Mouse (Mus musculus) adrenal gland, postnatal 10 days (tissue): ENCODE measurements at regions not wholly inside any gene's neighbourhood (a gene's known extent, or its start where the extent isn't known, plus 50 kb on each side); places are given as distances from the start of the nearest gene placed in this dataset.

Source experiments
- DNase-seq: peaks from one replicate; pipeline ENCODE4 v3.0.0; 2021; ENCODE audit warnings: mixed read lengths

DNA sequence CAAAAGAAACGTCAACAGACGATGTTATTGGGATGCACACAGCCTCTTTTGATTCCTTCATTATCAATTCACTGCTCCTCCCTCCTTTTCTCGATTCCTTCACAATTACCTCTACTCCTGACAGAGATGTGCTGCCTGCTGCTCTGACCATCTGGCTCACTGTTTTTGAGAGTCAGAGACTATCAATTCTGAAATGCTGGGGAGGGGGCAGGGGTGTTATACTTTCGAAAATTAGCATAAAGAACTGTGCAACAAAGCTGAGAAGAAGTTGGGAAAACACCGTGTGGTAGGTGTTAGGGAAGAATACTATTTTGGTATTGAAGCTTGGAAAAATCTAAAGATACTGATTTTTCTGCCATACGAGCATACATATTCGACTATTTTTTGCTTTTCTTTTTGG is 96.4 kb downstream of the Nedd1 start:
- DNase-seq = no peak

GRCm38 (mm10) chr10:92615684-92616379 is 106.4 kb downstream of the Nedd1 start:
- DNase-seq = no peak

GRCm38 (mm10) chr10:92614341-92614740 is 107.9 kb downstream of the Nedd1 start:
- no peak for DNase-seq

DNA sequence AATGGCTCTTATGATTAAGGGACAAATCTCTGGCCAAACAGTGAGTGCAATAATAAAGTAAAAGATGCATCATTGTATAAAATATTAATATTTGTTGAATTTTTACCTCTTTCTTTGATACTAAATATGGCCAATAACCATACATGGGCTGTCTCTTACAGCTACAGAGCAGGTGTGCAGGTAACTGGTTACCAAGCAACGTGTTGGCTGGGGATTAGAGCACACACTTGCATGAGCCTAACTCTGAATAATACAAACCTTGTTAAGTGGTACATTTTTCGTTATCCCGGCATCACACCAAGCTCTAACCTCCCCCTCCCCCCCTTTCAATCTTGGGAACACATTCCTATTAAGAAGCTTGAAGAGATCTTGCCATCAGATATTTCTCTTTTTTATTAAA is 111.2 kb downstream of the Nedd1 start:
- DNase-seq = no peak

GRCm38 (mm10) chr10:92606761-92607160 is 115.5 kb downstream of the Nedd1 start:
- DNase-seq = no peak

DNA sequence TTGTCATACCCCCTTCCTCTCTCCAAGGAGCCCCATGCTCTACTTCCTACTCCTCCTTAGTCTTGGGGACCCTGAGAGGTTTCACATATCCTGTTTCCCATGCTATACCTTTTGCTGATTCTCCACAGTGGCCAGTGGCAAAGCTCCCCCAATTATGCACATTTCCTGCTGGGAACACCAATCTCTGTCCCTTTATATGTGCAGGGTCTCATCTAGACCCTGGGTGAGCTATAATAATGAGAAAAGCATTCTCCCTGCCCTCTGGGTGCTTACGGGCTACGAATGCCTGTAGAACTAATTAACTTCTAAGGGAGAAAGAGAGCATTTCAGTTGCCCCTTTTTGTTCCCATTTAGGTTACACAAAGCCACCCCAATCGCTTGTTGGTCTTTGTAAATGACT is 116.6 kb downstream of the Nedd1 start:
- DNase-seq = no peak

DNA sequence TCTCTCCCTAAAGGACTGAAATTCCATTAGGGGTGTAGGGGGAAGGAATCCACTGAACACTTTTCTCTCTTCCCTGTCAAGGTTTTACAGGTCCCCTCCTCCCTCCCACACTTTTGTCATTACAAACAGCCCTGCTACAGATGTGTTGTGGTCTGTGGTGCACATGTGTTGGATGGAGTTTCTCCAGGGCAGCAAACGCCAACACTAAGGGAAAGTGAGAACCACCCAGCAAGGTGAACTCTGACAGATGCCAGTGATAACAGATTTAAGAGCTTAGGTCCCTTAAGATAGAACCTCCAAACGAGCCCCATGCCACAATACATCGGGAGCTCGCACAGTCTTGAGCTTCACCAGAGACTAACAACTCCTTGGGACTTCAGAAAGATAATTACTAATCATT is 122.1 kb downstream of the Nedd1 start:
- no peak for DNase-seq

DNA sequence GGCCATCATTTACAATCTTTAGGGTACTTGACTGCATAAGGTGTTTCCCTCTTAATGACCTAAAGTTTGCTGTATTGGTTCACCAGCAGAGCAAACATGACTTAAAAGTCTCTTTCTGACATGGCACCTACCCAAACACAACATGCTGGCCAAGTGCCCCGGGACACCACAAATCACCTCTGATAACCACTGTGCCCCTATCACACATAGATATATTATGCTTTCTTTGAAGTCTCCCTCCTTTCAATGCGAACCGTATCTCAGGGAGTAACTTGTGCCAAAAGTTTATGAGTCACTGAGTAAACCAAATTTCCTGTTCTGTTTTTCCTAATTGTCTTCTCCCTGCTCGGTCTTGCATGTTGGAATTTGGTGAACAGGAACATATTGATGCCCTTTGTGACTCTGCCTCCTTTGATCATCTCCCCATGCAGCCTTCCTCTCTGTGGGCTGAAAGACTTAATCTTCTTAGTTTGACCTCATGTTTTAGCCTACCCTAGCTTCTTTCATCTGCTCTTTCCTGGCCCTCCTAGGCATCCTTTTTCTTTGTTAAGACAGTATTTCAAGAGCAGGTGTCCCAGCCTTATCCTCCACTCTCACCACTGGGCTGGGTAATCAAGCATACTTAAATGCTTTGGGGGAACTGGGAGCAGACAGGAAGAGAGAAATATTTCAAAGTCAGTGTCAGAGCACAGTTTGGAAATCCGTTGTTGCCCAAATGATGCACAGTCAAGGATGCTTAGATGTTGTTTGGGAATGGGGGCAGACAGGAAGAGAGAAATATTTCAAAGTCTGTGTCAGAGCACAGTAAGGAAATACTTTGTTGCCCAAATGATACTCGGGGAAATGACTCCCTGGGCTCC is 126.5 kb downstream of the Nedd1 start:
- DNase-seq = peak; percentile 42

GRCm38 (mm10) chr10:92593947-92594460 is 128.2 kb downstream of the Nedd1 start:
- DNase-seq = peak; percentile 3

DNA sequence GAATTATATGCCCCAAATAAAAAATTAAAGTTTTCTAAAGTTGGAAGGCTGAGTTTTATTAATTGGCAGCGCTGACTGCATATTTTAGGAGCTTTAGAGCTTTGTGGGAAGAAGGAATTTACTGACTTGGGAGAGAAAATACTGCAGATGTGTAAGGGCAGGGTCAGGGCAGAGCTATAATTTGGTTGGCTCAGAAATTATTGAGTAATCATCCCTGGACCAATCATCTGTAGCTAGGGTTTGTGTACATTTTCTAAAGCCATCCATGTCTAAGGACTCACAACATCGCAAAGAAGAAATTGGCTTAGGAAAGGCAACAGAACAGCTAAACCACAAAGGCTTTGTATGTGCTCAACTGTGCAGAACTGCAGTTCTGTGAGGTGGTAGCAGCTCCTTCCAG is 143.3 kb downstream of the Nedd1 start:
- no peak for DNase-seq

DNA sequence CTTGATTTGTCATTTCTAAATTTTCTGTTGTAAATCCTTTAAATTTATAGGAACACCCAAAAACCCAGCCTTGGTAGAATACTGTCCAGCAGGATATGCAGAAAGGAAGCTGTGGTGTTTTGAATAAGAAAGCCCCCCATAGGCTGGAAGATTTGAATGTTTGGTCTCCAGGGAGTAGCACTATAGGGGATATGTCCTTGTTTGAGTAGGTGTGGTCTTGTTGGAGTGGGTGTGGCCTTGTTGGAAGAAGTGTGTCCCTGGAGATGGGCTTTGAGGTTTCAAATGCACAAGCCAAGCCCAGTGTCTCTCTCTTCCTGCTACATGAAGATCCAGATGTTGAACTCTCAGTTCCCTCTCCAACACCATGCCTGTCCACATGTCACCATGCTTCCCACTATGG is 151.7 kb downstream of the Nedd1 start:
- no peak for DNase-seq

DNA sequence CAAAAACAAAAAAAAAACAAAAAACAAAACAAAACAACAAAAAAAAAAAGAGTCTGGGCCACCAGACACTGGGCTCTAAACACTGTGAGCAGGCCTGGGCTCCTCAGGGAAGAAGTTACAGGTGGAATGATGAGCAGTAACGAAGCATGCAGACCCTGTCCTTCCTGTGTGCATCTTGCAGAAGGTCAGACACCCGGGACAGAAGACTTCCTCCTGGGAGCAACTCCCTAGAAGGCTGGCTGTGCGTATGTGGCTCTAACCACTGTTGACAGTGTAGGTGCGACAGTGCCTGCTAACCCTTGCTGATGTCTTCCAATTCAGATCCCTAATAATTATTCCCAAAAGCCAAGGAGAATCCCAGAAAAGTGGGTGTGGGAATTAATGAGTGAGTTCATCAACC is 164.8 kb downstream of the Nedd1 start:
- no peak for DNase-seq

DNA sequence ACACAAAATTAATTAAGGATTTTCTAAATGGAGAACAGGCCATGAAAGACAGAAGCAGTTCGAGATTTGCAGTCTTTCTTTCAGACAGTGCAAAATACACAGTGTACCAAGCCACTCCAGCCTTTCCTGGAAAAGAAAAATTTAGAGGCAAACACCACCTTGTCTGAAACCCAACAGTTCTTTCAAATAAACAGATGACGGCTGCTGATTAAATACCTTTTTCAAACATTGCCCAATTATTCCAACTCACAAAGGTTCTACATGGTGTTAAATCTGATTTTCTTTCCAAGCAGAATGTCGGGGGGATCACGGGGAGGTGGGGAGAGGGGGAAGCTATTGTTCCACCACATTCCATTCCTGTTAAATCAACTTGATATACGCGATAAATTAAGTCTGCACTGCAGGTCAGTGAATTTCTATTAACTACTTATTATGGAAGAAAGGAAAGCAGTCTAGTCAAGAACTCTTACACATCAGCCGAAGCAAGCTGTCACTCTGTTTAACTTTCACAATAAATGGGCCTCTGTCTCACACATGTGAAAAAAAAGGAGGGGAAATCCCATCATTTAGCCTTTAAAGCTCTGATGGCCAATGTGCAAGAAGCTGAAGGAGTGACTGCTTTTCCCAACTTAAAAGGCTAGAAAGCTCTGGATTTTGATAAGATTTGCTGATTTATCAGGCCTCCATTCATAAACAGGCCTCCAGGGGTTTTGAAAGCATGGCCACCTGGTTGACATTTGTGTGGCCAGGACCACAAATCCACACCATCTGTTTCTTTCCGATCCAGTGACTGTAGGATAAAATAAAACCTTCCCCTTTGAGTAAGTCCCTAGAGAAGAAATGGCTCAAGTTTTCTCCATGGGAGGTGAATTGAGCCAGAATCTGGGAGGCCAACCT is 165.4 kb downstream of the Nedd1 start:
- DNase-seq = no peak

GRCm38 (mm10) chr10:92555727-92556525 is 166.3 kb downstream of the Nedd1 start:
- DNase-seq = no peak

- no peak for DNase-seq
Observed at GRCm38 (mm10) chr10:92553966-92554365, 168.3 kb downstream of the Nedd1 start.

GRCm38 (mm10) chr10:92548875-92549586 is 173.2 kb downstream of the Nedd1 start:
- DNase-seq = no peak

DNA sequence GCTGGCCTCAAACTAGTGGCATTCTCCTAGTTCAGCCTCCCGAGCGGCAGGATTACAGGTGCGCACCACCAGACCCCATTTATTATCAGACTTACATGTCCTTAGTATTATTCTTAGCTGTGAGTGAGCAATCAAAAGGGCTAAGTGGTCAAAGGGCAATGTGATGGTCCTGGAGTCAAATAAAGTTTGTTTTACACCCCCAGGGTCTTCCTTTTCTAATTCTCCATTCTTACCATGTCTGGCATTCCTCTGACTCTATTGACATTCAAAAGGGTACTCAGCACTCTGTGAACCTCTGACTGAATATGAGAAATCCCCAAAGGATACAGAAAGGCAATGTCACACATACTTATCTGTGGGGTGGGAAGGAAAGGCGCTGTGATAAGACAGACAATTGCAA is 183.8 kb downstream of the Nedd1 start:
- no peak for DNase-seq

DNA sequence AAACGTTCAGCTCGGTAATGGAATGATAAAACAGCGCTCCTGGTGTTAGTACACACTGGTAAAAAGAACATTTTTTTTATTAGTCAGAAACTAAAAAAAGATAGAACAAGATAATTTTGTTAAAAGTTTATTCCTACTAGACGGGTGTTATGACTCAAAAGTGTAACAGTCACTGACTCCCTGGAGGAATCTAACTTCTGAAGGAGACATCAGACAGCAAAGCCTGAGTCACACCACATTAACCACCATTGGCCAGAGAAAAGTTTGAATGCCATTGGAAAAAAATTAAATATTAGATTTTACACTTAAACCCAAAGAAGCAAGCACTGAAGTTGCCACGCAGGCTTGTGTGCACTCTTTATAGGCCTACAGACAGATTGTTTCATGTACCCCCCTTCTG is 205.3 kb downstream of the Nedd1 start:
- no peak for DNase-seq

DNA sequence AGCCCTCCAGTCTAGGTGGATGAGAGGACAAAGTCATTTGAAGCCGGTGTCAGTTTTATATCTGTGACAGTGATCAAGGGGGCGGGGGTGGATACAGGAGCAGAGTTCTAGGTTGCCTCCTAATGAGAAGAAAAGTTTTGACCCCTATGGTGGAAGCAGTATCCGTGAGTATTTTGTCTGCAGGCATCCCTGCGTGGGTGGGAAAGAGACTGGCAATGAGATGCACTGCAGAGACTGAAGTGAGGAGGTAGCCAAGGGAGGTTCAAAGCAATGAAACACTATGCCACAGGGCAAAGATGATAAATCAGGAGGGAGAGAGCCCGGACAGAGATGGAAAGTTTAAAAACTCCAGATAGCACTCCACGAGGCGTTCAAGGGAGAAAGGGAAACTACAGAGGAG is 210.5 kb downstream of the Nedd1 start:
- no peak for DNase-seq

DNA sequence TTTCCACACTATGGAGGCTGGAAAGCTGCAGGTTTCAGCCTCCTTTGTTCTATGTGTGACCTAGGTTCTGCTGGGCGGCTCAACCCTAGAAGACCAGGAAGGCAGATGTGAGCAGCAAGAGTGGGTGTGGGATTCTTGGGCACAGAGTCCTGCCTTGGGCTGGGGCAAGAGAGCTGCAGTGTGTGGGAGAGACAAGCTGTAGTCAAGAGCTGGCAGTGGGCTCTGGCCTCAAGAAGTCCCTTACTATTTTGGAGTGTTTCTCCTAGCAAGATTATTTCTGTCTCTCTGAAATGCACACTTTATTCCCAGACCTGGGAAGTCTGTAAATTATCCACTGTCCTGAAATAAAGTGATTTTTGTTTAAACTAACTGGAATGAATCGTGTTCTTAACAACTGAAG is 211.5 kb downstream of the Nedd1 start:
- DNase-seq = no peak

DNA sequence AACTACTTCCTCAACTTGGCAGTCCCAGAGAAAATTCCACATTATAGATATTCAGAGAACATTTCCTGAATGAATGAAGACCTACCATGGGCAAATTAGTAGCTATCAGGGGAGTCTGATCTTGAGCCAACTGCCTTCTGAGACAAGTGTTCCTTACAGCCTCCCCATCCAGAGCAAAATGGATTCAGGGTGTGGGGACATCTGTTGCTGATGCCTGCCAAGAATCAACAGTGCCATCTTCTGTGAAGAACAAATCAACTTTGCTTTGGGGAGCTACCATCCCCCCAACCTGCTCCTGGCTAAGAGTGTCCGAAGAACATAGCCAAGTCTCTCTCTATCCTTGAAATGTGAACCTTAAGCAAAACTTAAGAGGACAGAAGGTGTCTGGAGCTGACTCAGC is 217.9 kb downstream of the Nedd1 start:
- no peak for DNase-seq
